Mouse (Mus musculus): ENCODE results near the gene Gbp2b.
A peak's percentile ranks its signal among the peaks of the same experiment; 100 is the strongest.

Gbp2b gene

GRCm38 (mm10) chr3:142620956-142621562 lies 26.4 kb downstream of the Gbp2b start:
- peak; percentile 86 for DNase-seq

- DNase-seq: no peak
These were observed 35.7 kb downstream of the Gbp2b start for GRCm38 (mm10) chr3:142630385-142630784.

DNA sequence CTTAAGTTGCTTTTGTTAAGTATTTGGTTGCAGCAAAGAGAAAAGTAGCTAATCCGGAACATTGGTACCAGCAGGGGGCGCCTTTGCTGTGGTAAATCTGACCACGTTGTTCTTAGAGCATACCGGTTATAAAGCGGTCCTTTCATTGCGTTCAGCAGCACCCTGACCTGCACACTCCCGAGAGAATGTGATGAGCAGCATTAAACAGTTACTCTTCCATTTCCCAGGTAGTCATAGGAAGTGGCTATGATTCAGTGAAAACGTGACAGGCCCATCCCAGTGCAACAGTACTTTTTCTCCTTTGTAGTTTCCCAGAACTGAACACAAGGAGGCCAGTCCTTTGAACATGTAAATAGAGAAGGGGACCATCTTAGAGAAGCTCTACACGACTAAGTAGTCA lies 45.6 kb downstream of the Gbp2b start:
- DNase-seq: peak; percentile 88

GRCm38 (mm10) chr3:142645949-142646348 lies 51.3 kb downstream of the Gbp2b start:
- peak; percentile 31 for DNase-seq

- DNase-seq: peak; percentile 85
These were observed 53.2 kb downstream of the Gbp2b start for GRCm38 (mm10) chr3:142647836-142648235.

DNA sequence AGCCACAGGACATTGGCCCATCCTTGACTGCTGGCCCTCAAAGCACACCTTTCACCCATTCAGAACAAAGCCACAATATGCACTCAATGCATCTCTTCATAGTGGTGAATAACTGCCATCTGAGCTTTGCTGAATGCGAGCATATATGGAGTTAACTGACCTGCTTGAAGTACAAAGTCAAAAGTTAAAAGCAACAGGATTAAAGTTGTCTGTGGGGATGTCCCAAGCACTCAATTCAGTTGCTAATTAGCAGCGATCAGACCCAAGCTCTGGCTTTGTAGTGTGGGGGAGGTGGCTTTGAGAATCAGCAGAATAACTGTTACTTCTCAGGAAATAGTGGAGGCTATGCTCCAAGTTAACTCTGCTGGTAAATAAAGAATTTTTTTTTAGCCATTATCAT lies 55.6 kb downstream of the Gbp2b start:
- DNase-seq: no peak

GRCm38 (mm10) chr3:142664723-142665122 lies 70.1 kb downstream of the Gbp2b start:
- no peak for DNase-seq

All from heart, adult 11 months (tissue).